Mouse (Mus musculus) neural tube, embryonic 13.5 days (tissue): ENCODE results near the gene Ugcg. TPM values are rescaled to one million over a fixed set of nuclear protein-coding genes. Genes with fewer than 3 reads are reported as not detected.
"Not testable (repeated sequence)": the region's sequence is repeated elsewhere in the genome, so short reads cannot be mapped to it uniquely, and the experiment has no call there.

Experiments used
- ATAC-seq: fragments of 200-750 bp; cut with Nextera tagmentation; 2 replicates; pipeline ENCODE4 v1.8.0; 2017; ENCODE audit warnings: low read depth, mild to moderate bottlenecking, moderate TSS enrichment, moderate library complexity
- H3K27ac ChIP-seq: fragments of 300-500 bp; sonication (generic); replicated peaks from 2 replicates; pipeline ENCODE4 v1.5.1; 2015; ENCODE audit warnings: moderate library complexity, mild to moderate bottlenecking, inconsistent platforms
- H3K27me3 ChIP-seq: fragments of 300-500 bp; sonication (generic); 2 replicates; pipeline ENCODE4 v1.6.1; 2015; ENCODE audit warnings: mild to moderate bottlenecking, inconsistent platforms
- H3K36me3 ChIP-seq: fragments of 300-500 bp; sonication (generic); 2 replicates; pipeline ENCODE4 v1.6.1; 2015; ENCODE audit warnings: mild to moderate bottlenecking, inconsistent platforms
- H3K4me1 ChIP-seq: fragments of 300-500 bp; sonication (generic); replicated peaks from 2 replicates; pipeline ENCODE4 v1.6.1; 2015; ENCODE audit warnings: inconsistent platforms
- H3K4me2 ChIP-seq: fragments of 300-500 bp; sonication (generic); 2 replicates; pipeline ENCODE4 v1.6.1; 2015; ENCODE audit warnings: inconsistent platforms, mild to moderate bottlenecking, moderate library complexity
- H3K4me3 ChIP-seq: fragments of 300-500 bp; sonication (generic); 2 replicates; pipeline ENCODE4 v1.5.1; 2015; ENCODE audit warnings: mild to moderate bottlenecking, inconsistent platforms
- H3K9ac ChIP-seq: fragments of 300-500 bp; sonication (generic); 2 replicates; pipeline ENCODE4 v1.6.1; 2015; ENCODE audit warnings: moderate library complexity, mild to moderate bottlenecking, inconsistent platforms
- H3K9me3 ChIP-seq: fragments of 300-500 bp; sonication (generic); 2 replicates; pipeline ENCODE4 v1.6.1; 2016; ENCODE audit warnings: inconsistent platforms
- WGBS: fragments of 180-500 bp; shearing (Covaris S2); methylation state at CpG from one replicate; pipeline ENCODE4 v1.1.7; 2015; 5-methylcytosine and 5-hydroxymethylcytosine counted together
- polyA plus RNA-seq: library from polyadenylated mRNA; unstranded; fragments of >200 nt; fragmentation: Nextera tagmentation; extraction: Ambion mirVana; gene quantifications from 2 replicates; pipeline ENCODE4 v1.2.1, GENCODE M21; 2015

The Ugcg gene
- polyA plus RNA-seq, 1 experiment from 2014 or later = 15.1 TPM

DNA sequence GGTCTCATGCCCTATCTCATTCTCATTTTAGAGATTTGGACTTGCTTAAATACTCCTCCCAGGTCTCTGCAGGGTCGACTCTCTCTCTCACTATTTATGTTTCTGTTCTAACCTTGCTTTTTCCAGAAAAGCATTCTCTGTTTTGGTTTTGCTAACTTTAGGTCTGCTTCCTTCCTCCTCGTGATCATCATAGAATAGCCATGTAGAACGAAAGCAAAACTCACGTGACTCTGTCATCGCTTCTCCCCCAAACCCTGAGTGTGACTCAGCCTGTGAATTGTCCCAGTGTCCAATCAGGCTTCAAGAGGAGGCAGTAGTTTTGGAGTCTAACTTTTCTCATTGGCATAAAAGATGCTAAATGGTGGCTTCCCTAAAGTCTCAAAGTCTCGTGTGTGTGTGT, 65.3 kb downstream of the Ugcg start:
- no peak overlapping the region for H3K4me2 ChIP-seq
- H3K9me3 ChIP-seq = no peaks in the 10 kb centered on the region
- no peak overlapping the region for H3K9ac ChIP-seq
- H3K36me3 ChIP-seq = no peaks in the 10 kb centered on the region
- H3K4me1 ChIP-seq = no peaks in the 10 kb centered on the region
- H3K27ac ChIP-seq = no peak overlapping the region
- no peaks in the 10 kb centered on the region for H3K27me3 ChIP-seq
- no peak for ATAC-seq
- no peak overlapping the region for H3K4me3 ChIP-seq
- WGBS = 86% methylated on average over 6 of the region's 6 CpGs

GRCm38 (mm10) chr4:59255988-59256387, 66.9 kb downstream of the Ugcg start:
- Histone ChIP-seq H3K9me3 (no peaks in the 10 kb centered on the region), H3K4me1 (no peaks in the 10 kb centered on the region), H3K4me3 (no peak overlapping the region), H3K36me3 (no peaks in the 10 kb centered on the region), H3K27ac (no peak overlapping the region), H3K27me3 (no peaks in the 10 kb centered on the region), H3K9ac (no peak overlapping the region), H3K4me2 (no peak overlapping the region)
- 74% methylated on average over 5 of the region's 5 CpGs for WGBS
- ATAC-seq = no peak

GRCm38 (mm10) chr4:59257866-59258265, 68.8 kb downstream of the Ugcg start:
- H3K4me2 ChIP-seq = no peak overlapping the region
- no peaks in the 10 kb centered on the region for H3K36me3 ChIP-seq
- no peaks in the 10 kb centered on the region for H3K4me1 ChIP-seq
- H3K4me3 ChIP-seq = no peak overlapping the region
- H3K27ac ChIP-seq = no peak overlapping the region
- no peak overlapping the region for H3K9ac ChIP-seq
- ATAC-seq = no peak
- H3K9me3 ChIP-seq = no peaks in the 10 kb centered on the region
- WGBS = 37% methylated on average over 3 of the region's 3 CpGs
- no peaks in the 10 kb centered on the region for H3K27me3 ChIP-seq

GRCm38 (mm10) chr4:59258771-59259170, 69.7 kb downstream of the Ugcg start:
- Histone ChIP-seq H3K4me1 (no peaks in the 10 kb centered on the region), H3K36me3 (no peaks in the 10 kb centered on the region), H3K9ac (no peak overlapping the region), H3K4me2 (no peak overlapping the region), H3K9me3 (no peaks in the 10 kb centered on the region), H3K4me3 (no peak overlapping the region), H3K27me3 (no peaks in the 10 kb centered on the region), H3K27ac (no peak overlapping the region)
- ATAC-seq = no peak
- 77% methylated on average over 2 of the region's 2 CpGs for WGBS

DNA sequence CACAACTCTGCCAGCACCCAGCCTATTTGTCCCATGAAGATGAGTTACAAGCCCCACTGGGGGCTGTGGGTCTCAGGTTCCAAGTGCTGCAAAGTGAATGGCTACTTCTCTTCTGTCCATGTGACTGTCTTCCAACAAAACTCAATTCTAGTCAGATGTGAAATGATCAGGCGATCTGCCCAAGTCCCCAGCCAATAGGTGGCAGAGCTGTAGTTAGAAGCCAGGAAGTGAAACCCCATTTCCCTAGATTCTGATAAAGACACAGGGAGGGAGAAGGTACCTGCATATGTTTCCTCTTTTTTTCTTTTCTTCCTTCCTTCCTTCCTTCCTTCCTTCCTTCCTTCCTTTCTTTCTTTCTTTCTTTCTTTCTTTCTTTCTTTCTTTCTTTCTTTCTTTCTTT, 70.7 kb downstream of the Ugcg start:
- no peaks in the 10 kb centered on the region for H3K36me3 ChIP-seq
- H3K4me1 ChIP-seq = no peaks in the 10 kb centered on the region
- H3K4me2 ChIP-seq = no peak overlapping the region
- H3K27me3 ChIP-seq = no peaks in the 10 kb centered on the region
- no peaks in the 10 kb centered on the region for H3K9me3 ChIP-seq
- WGBS = 96% methylated on average over 1 of the region's 1 CpGs
- H3K4me3 ChIP-seq = no peak overlapping the region
- no peak overlapping the region for H3K27ac ChIP-seq
- no peak overlapping the region for H3K9ac ChIP-seq
- no peak for ATAC-seq

DNA sequence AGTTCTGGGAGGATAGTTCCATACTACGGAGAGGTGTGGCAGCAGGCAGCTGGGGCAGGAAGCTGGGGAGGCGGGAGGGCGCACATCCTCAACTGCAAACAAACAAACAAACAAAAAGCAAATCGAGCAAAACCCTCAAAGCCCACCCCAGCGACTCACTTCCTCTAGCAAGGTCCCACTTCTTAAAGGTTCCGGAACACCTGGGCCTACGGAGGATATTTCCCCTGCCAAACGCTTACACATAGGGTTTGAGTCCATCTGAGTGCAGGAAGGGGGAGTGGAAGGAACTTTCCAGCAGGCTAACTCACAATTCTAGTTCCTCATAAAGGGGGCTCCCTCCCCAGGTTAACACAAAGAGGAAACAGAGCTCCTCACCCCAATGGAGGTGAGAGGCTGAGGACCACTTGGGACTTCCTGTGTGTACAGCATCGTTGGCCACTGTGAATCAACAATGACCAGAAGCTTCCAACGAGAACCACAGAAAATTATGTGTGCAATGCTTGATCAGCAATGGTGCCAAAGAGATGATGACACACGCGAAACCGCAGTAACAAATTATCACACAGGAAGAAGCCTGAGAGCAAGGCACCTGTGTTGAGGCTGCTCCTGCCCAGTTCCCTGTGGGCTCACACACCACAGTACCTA, 71.9 kb downstream of the Ugcg start:
- Histone ChIP-seq H3K9me3 (no peaks in the 10 kb centered on the region), H3K9ac (no peak overlapping the region), H3K4me1 (no peaks in the 10 kb centered on the region), H3K4me3 (no peak overlapping the region), H3K4me2 (no peak overlapping the region), H3K27me3 (no peaks in the 10 kb centered on the region), H3K36me3 (no peaks in the 10 kb centered on the region), H3K27ac (no peak overlapping the region)
- 89% methylated on average over 13 of the region's 13 CpGs for WGBS
- no peak for ATAC-seq

GRCm38 (mm10) chr4:59261582-59261981, 72.5 kb downstream of the Ugcg start:
- 91% methylated on average over 3 of the region's 10 CpGs for WGBS
- not testable (repeated sequence) for H3K9me3 ChIP-seq, H3K36me3 ChIP-seq

GRCm38 (mm10) chr4:59262156-59262555, 73.1 kb downstream of the Ugcg start:
- Histone ChIP-seq H3K27ac (no peak overlapping the region), H3K4me3 (no peak overlapping the region), H3K9me3 (no peaks in the 10 kb centered on the region; the same call in 1 of the 2 replicates), H3K9ac (no peak overlapping the region), H3K27me3 (no peaks in the 10 kb centered on the region), H3K4me2 (no peak overlapping the region), H3K36me3 (no peaks in the 10 kb centered on the region), H3K4me1 (no peaks in the 10 kb centered on the region)
- ATAC-seq = no peak
- WGBS = 75% methylated on average over 6 of the region's 6 CpGs

More at GRCm38 (mm10) chr4:59261582-59261981, 72.5 kb downstream of the Ugcg start:
- not testable (repeated sequence) for H3K4me3 ChIP-seq, H3K4me2 ChIP-seq, ATAC-seq, H3K4me1 ChIP-seq, H3K9ac ChIP-seq, H3K27me3 ChIP-seq, H3K27ac ChIP-seq

GRCm38 (mm10) chr4:59263418-59263817, 74.4 kb downstream of the Ugcg start:
- no peak for ATAC-seq
- no peak overlapping the region for H3K9ac ChIP-seq
- 93% methylated on average over 2 of the region's 2 CpGs for WGBS

GRCm38 (mm10) chr4:59264611-59265095, 75.6 kb downstream of the Ugcg start:
- no peak overlapping the region for H3K9ac ChIP-seq
- peaks cover 2% of the 10 kb centered on the region for H3K9me3 ChIP-seq
- no peak overlapping the region for H3K4me2 ChIP-seq
- no peaks in the 10 kb centered on the region for H3K4me1 ChIP-seq
- no peak for ATAC-seq
- WGBS = 78% methylated on average over 7 of the region's 7 CpGs
- no peak overlapping the region for H3K27ac ChIP-seq
- H3K27me3 ChIP-seq = no peaks in the 10 kb centered on the region
- H3K36me3 ChIP-seq = no peaks in the 10 kb centered on the region
- no peak overlapping the region for H3K4me3 ChIP-seq

More at GRCm38 (mm10) chr4:59263418-59263817, 74.4 kb downstream of the Ugcg start:
- no peaks in the 10 kb centered on the region for H3K27me3 ChIP-seq
- H3K36me3 ChIP-seq = no peaks in the 10 kb centered on the region
- no peak overlapping the region for H3K4me2 ChIP-seq
- H3K9me3 ChIP-seq = no peaks in the 10 kb centered on the region; the same call in 1 of the 2 replicates
- no peak overlapping the region for H3K4me3 ChIP-seq
- no peak overlapping the region for H3K27ac ChIP-seq
- H3K4me1 ChIP-seq = no peaks in the 10 kb centered on the region

DNA sequence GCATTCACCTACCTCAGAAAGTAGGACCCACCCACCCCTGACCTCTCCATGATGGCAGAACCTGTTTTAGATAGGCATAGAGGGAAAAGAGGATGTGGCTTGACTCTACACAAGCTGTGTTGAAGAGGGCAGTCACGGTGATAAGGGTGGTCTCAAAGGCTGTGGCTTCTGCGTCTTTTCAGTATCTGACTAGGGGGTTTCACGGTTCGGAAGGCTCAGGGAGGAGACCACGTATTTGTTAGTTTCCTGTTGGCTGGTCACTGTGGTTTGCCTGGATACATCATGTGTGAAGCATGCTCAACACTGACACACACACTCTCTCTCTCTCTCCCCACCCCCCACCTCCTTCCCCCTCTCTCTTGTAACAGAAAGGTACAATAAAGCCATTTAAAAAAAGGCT, 76.1 kb downstream of the Ugcg start:
- Histone ChIP-seq H3K4me2 (no peak overlapping the region), H3K36me3 (no peaks in the 10 kb centered on the region), H3K9me3 (peaks cover 4% of the 10 kb centered on the region), H3K27me3 (no peaks in the 10 kb centered on the region), H3K27ac (no peak overlapping the region), H3K4me3 (no peak overlapping the region), H3K9ac (no peak overlapping the region), H3K4me1 (no peaks in the 10 kb centered on the region)
- WGBS = 89% methylated on average over 5 of the region's 5 CpGs
- no peak for ATAC-seq

DNA sequence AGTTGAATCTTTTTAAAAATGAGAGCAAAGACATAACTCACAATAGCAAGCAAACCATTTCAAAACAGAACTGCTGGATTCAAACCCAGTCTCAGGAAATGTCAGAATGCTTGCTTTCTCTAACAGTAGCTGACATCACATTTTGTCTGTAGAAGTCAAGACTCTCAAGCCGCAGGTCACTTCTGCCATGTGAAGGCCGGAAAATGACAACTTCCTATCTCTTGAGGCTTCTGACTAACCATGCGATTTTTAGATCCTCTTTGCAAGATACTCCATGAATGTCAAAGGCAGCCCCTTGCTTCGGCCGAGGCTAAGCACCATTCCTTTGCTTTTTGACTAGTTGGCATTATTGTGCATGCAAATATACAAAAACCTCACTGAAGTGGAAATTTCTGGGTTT, 76.6 kb downstream of the Ugcg start:
- peaks cover 4% of the 10 kb centered on the region for H3K9me3 ChIP-seq
- WGBS = 91% methylated on average over 5 of the region's 5 CpGs
- H3K27ac ChIP-seq = no peak overlapping the region
- no peak overlapping the region for H3K4me3 ChIP-seq
- H3K4me2 ChIP-seq = no peak overlapping the region
- no peaks in the 10 kb centered on the region for H3K36me3 ChIP-seq
- H3K9ac ChIP-seq = no peak overlapping the region
- H3K27me3 ChIP-seq = no peaks in the 10 kb centered on the region
- no peak for ATAC-seq
- no peaks in the 10 kb centered on the region for H3K4me1 ChIP-seq
